Mouse (Mus musculus) hindbrain, embryonic 10.5 days (tissue): ENCODE measurements at regions not wholly inside any gene's neighbourhood (a gene's known extent, or its start where the extent isn't known, plus 50 kb on each side); places are given as distances from the start of the nearest gene placed in this dataset.

Source experiments
- DNase-seq: peaks from one replicate; pipeline ENCODE4 v3.0.0-alpha.2; 2017; ENCODE audit warnings: low spot score
- H3K27ac ChIP-seq: fragments of 300-500 bp; sonication (generic); 2 replicates; pipeline ENCODE4 v1.5.1; 2016; ENCODE audit warnings: mild to moderate bottlenecking, moderate library complexity
- H3K27me3 ChIP-seq: fragments of 300-500 bp; sonication (generic); 2 replicates; pipeline ENCODE4 v1.6.1; 2016; ENCODE audit warnings: mild to moderate bottlenecking; ENCODE audit not compliant: poor library complexity, insufficient read depth, severe bottlenecking
- H3K36me3 ChIP-seq: fragments of 300-500 bp; sonication (generic); 2 replicates; pipeline ENCODE4 v1.6.1; 2016; ENCODE audit warnings: mild to moderate bottlenecking, moderate library complexity
- H3K4me1 ChIP-seq: fragments of 300-500 bp; sonication (generic); replicated peaks from 2 replicates; pipeline ENCODE4 v1.6.1; 2016; ENCODE audit warnings: mild to moderate bottlenecking
- H3K4me3 ChIP-seq: fragments of 300-500 bp; sonication (generic); 2 replicates; pipeline ENCODE4 v1.5.1; 2016; ENCODE audit warnings: mild to moderate bottlenecking, moderate library complexity
- H3K9me3 ChIP-seq: fragments of 300-500 bp; sonication (generic); 2 replicates; pipeline ENCODE4 v1.6.1; 2016; ENCODE audit warnings: mild to moderate bottlenecking, moderate library complexity
- WGBS: fragments of 180-500 bp; shearing (Covaris S2); methylation state at CpG from one replicate; pipeline ENCODE4 v1.1.7; 2016; 5-methylcytosine and 5-hydroxymethylcytosine counted together

DNA sequence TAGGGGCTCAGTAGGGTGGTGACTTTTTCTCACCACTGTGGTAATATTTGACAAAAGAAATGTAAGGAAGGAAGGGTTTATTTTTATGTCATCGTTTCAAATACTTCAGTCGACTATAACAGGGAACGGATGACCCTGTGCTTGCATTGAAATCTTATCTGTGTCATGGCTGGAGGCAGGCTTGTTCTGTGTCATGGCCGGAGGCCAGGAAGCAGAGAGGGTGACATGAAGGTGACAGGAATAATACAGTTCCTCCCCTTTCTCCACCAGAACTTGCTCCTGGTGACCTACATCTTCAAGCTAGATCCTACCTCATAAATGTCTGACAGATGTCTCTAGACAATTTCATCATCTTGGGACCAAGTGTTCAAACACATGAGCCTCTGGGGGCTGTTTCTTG, 201.5 kb upstream of the Krr1 start:
- H3K9me3 ChIP-seq = no peaks in the 10 kb centered on the region
- no peaks in the 10 kb centered on the region for H3K36me3 ChIP-seq
- H3K4me3 ChIP-seq = no peak overlapping the region
- H3K27me3 ChIP-seq = no peaks in the 10 kb centered on the region
- 86% methylated on average over 4 of the region's 4 CpGs for WGBS
- H3K27ac ChIP-seq = no peak overlapping the region
- DNase-seq = no peak
- no peaks in the 10 kb centered on the region for H3K4me1 ChIP-seq

DNA sequence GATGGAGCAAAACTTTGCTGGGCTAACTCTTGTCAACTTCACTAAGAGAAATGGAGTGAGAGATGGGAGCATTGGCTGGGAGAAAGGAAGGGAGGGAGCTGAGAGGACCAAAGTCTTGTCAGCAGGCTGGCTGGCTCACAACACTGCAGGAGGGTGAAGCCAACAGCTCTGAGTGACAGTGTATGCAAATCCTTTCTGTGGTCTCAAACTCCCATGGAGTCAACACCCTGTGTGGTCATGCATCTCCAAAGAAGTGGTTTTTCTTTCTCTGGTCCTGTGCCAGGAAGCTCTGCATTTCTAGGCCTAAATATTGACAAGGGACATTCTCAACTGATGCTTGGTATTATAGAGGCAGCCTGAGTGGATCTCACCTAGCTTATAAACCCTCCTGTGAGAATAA, 194.9 kb upstream of the Krr1 start:
- Histone ChIP-seq H3K9me3 (no peaks in the 10 kb centered on the region), H3K4me3 (no peak overlapping the region), H3K4me1 (peaks cover 4% of the 10 kb centered on the region; the same call in 1 of the 2 replicates), H3K27me3 (no peaks in the 10 kb centered on the region), H3K36me3 (no peaks in the 10 kb centered on the region), H3K27ac (no peak overlapping the region)
- no peak for DNase-seq

GRCm38 (mm10) chr10:111778111-111778510, 194.4 kb upstream of the Krr1 start:
- Histone ChIP-seq H3K36me3 (no peaks in the 10 kb centered on the region), H3K4me1 (peaks cover 9% of the 10 kb centered on the region), H3K9me3 (no peaks in the 10 kb centered on the region), H3K27ac (no peak overlapping the region), H3K4me3 (no peak overlapping the region), H3K27me3 (no peaks in the 10 kb centered on the region)
- 84% methylated on average over 5 of the region's 5 CpGs for WGBS
- DNase-seq = no peak

GRCm38 (mm10) chr10:111779956-111780355, 192.5 kb upstream of the Krr1 start:
- Histone ChIP-seq H3K9me3 (no peaks in the 10 kb centered on the region), H3K27ac (no peak overlapping the region), H3K27me3 (no peaks in the 10 kb centered on the region), H3K4me1 (peaks cover 23% of the 10 kb centered on the region), H3K4me3 (no peak overlapping the region), H3K36me3 (no peaks in the 10 kb centered on the region)
- no peak for DNase-seq
- 90% methylated on average over 7 of the region's 7 CpGs for WGBS

DNA sequence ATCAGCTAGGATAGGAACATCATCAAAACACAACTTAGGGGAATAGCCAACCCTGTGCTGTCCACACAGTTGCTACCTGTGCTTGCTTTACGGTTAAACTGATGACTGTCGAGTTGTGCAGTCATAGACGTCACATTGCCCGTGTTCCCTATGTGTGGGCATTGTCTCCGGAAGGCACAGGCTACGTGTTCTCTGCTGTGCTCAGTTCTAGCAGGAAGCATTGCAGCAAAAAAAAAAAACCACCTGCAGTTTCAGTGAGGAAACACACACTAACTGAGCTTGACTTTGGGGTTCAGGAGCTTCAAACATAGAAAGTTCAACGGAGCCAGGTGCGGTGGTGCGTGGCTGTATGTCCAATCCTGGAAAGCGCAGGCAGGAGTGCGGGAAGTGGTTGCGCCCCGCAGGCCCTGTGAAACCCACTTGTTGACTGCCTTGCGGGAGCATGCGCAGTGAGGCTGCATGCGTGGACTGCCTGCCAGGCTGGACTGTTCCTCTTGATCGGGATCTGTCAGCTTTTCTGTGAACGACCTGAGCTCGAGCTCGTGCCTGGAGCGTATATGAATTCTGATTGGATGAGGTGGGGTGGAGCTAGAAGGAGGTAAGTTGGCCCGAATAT, 190.2 kb upstream of the Krr1 start:
- Histone ChIP-seq H3K27ac (no peak overlapping the region), H3K4me1 (peaks cover 28% of the 10 kb centered on the region), H3K9me3 (no peaks in the 10 kb centered on the region), H3K27me3 (no peaks in the 10 kb centered on the region), H3K4me3 (no peak overlapping the region), H3K36me3 (no peaks in the 10 kb centered on the region)
- whole genome bisulfite sequencing = 87% methylated on average over 22 of the region's 22 CpGs
- no peak for DNase-seq

- Histone ChIP-seq H3K4me3 (no peak overlapping the region), H3K9me3 (no peaks in the 10 kb centered on the region), H3K27ac (peak overlapping the region; percentile 53), H3K4me1 (peaks cover 29% of the 10 kb centered on the region), H3K36me3 (no peaks in the 10 kb centered on the region), H3K27me3 (no peaks in the 10 kb centered on the region)
- 48% methylated on average over 3 of the region's 3 CpGs for WGBS
- DNase-seq = no peak
These were observed 189.0 kb upstream of the Krr1 start for GRCm38 (mm10) chr10:111783496-111783895.

DNA sequence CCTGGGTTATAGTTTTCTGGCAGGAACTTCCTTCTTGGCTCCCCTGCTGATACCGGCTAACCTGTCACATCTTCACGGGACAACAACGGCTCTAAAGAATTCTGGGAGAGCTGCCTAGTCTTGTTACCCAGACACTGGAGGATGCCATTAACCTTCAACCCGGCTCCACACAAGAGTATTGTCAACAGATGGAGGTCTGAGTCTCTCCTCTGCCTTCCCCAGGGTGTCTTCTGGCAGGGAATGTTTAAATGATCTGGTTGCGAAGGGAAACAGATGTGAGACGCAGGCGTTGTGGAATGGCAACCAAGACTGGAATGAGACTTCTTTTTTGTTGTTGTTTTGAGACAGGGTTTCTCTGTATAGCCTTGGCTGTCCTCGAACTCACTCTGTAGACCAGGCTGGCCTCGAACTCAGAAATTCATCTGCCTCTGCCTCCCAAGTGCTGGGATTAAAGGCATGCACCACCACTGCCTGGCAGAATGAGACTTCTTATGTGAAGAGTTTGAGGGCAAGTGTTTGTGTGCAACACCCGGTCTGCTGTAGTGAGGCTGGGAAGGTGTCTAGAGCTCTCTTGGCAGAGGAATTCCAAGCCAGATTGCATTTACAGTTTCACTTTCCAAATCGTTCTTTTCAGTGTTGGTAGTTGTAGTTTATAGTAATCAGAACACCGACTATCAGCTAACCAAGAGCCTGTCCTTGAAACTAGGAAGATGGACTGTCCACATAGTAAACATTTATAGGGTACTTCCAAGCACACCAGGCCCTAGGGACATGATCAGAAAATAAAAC, 188.2 kb upstream of the Krr1 start:
- Histone ChIP-seq H3K4me3 (no peak overlapping the region), H3K4me1 (peaks cover 29% of the 10 kb centered on the region), H3K27me3 (no peaks in the 10 kb centered on the region), H3K27ac (no peak overlapping the region), H3K36me3 (no peaks in the 10 kb centered on the region), H3K9me3 (no peaks in the 10 kb centered on the region)
- 65% methylated on average over 12 of the region's 12 CpGs for WGBS
- peak; percentile 49 for DNase-seq

GRCm38 (mm10) chr10:111787175-111787574, 185.3 kb upstream of the Krr1 start:
- Histone ChIP-seq H3K4me1 (peaks cover 29% of the 10 kb centered on the region), H3K9me3 (no peaks in the 10 kb centered on the region), H3K4me3 (no peak overlapping the region), H3K36me3 (no peaks in the 10 kb centered on the region), H3K27ac (no peak overlapping the region), H3K27me3 (no peaks in the 10 kb centered on the region)
- WGBS = 71% methylated on average over 9 of the region's 9 CpGs
- DNase-seq = no peak

DNA sequence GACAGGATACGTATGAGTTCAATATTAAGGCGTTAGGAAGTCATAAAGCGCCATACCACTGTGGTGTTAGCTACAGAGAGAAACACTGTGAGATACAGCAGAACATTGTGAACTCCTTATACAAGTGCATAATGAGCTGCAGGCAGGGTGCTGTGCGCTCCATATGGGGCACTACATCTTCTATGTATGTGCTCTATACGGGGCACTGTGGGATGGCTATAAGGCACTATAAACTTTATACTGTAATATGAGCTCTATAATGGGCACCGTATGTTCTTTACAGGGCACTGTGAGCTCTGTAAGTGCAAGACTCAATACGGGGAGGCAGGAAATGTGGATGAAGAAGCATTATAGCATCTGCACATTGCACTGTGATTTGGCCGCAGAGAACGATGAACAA, 183.2 kb upstream of the Krr1 start:
- Histone ChIP-seq H3K4me3 (no peak overlapping the region), H3K4me1 (peaks cover 8% of the 10 kb centered on the region), H3K27ac (no peak overlapping the region), H3K27me3 (no peaks in the 10 kb centered on the region), H3K9me3 (no peaks in the 10 kb centered on the region), H3K36me3 (no peaks in the 10 kb centered on the region)
- DNase-seq = no peak
- WGBS = 93% methylated on average over 9 of the region's 9 CpGs

- H3K4me3 ChIP-seq = no peak overlapping the region
- no peaks in the 10 kb centered on the region for H3K36me3 ChIP-seq
- no peak overlapping the region for H3K27ac ChIP-seq
- H3K9me3 ChIP-seq = no peaks in the 10 kb centered on the region
- peaks cover 6% of the 10 kb centered on the region; the same call in 1 of the 2 replicates for H3K4me1 ChIP-seq
- WGBS = 95% methylated on average over 2 of the region's 2 CpGs
- no peaks in the 10 kb centered on the region for H3K27me3 ChIP-seq
- DNase-seq = no peak
These were observed 181.6 kb upstream of the Krr1 start for GRCm38 (mm10) chr10:111790911-111791310.

DNA sequence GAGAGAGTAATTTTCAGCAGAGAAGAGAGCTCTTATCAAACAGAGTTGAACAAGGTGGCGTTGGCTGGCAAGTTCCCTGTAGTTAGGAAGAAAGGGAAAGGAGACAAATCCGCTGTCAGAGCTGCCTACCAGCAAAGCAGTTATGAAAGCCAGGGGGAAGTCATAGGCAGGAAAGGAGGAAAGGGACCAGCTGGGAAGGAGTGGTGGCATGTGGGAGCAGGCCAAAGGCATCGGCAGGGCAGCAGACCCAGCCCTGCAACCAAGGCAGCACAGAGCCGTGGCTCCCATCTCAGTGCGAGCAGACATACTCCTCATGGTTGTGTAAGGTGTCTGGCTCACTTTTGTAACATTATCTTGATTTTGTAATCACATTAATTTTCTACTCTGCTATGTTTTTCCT, 177.4 kb upstream of the Krr1 start:
- H3K4me3 ChIP-seq = no peak overlapping the region
- no peaks in the 10 kb centered on the region for H3K27me3 ChIP-seq
- no peak for DNase-seq
- H3K36me3 ChIP-seq = no peaks in the 10 kb centered on the region
- peaks cover 13% of the 10 kb centered on the region for H3K4me1 ChIP-seq
- H3K27ac ChIP-seq = no peak overlapping the region
- H3K9me3 ChIP-seq = no peaks in the 10 kb centered on the region
- WGBS = 84% methylated on average over 5 of the region's 5 CpGs

DNA sequence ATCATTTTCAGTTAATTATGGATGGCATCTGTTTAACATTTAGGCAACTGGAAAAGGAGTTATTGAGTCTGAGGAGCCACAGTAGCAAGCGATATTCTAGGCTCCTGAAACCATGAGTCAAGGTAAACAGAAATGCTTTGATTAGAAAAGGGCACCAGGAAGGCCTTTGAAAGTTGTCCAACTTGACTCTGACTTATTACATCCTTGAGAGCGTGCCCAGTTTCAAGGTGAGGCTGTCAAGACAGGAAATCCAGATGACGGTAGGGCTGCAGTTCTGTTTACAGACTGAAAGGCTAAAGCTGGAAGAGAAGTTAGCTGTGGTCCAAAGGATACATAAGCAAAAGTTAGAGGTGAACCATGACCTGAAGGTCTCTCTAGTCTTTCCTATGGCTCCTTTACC, 176.7 kb upstream of the Krr1 start:
- no peak overlapping the region for H3K4me3 ChIP-seq
- H3K36me3 ChIP-seq = no peaks in the 10 kb centered on the region
- no peaks in the 10 kb centered on the region for H3K27me3 ChIP-seq
- 84% methylated on average over 3 of the region's 3 CpGs for WGBS
- DNase-seq = no peak
- no peaks in the 10 kb centered on the region for H3K9me3 ChIP-seq
- no peak overlapping the region for H3K27ac ChIP-seq
- peaks cover 20% of the 10 kb centered on the region for H3K4me1 ChIP-seq

GRCm38 (mm10) chr10:111798851-111799281, 173.6 kb upstream of the Krr1 start:
- no peak overlapping the region for H3K4me3 ChIP-seq
- H3K27ac ChIP-seq = no peak overlapping the region
- no peaks in the 10 kb centered on the region for H3K9me3 ChIP-seq
- no peaks in the 10 kb centered on the region for H3K36me3 ChIP-seq
- WGBS = 91% methylated on average over 7 of the region's 7 CpGs
- H3K27me3 ChIP-seq = no peaks in the 10 kb centered on the region
- H3K4me1 ChIP-seq = peaks cover 45% of the 10 kb centered on the region
- DNase-seq = no peak
